ENCODE assay signal across 8 mouse cellular contexts in genomic region chr1:86598516-86598915, GRCm38 (mm10). TPM values are rescaled to one million over a fixed set of nuclear protein-coding genes. Genes with fewer than 3 reads are reported as not detected.
DNase-seq lines count a peak whose midpoint lies in the region; ATAC-seq lines count a peak whose summit lies in the region.

No protein-coding gene starts in this region.

- H3K27ac ChIP-seq in hindbrain, embryonic 10.5 days: no peak overlapping the region
- H3K27ac ChIP-seq in hindbrain, embryonic 16.5 days (ENCODE audit: low read depth, low read length): no peak overlapping the region
- H3K27ac ChIP-seq in neural tube, embryonic 15.5 days (replicated peaks): no peak overlapping the region
- no peak overlapping the region for H3K27ac ChIP-seq in heart, embryonic 11.5 days (ENCODE audit: low read depth, low read length)

- H3K4me1 ChIP-seq in hindbrain, embryonic 10.5 days (replicated peaks): no peaks in the 10 kb centered on the region
- H3K4me1 ChIP-seq in hindbrain, embryonic 16.5 days (ENCODE audit: control insufficient read depth, insufficient read depth, low read depth, low read length): no peaks in the 10 kb centered on the region
- no peaks in the 10 kb centered on the region for H3K4me1 ChIP-seq in neural tube, embryonic 15.5 days
- H3K4me1 ChIP-seq in heart, embryonic 11.5 days (ENCODE audit: control insufficient read depth, insufficient read depth, low read length): no peaks in the 10 kb centered on the region

- 72% methylated on average over 3 of the region's 3 CpGs for WGBS in hindbrain, embryonic 10.5 days
- WGBS in hindbrain, embryonic 16.5 days: 77% methylated on average over 3 of the region's 3 CpGs
- 82% methylated on average over 3 of the region's 3 CpGs for WGBS in neural tube, embryonic 15.5 days
- 80% methylated on average over 3 of the region's 3 CpGs for WGBS in heart, embryonic 11.5 days (ENCODE audit: insufficient replicate concordance)

- no peak for ATAC-seq in hindbrain, embryonic 16.5 days
- no peak for ATAC-seq in neural tube, embryonic 15.5 days (ENCODE audit: low FRiP score)
- ATAC-seq in heart, embryonic 11.5 days (replicated peaks; ENCODE audit: insufficient number of reproducible peaks, low FRiP score, low TSS enrichment): no peak

- no peak overlapping the region for H3K9ac ChIP-seq in hindbrain, embryonic 16.5 days (ENCODE audit: low read depth, low read length)
- no peak overlapping the region for H3K9ac ChIP-seq in neural tube, embryonic 15.5 days (replicated peaks)
- no peak overlapping the region for H3K9ac ChIP-seq in heart, embryonic 11.5 days (ENCODE audit: low read depth, low read length)

- H3K9me3 ChIP-seq in hindbrain, embryonic 10.5 days: no peaks in the 10 kb centered on the region
- no peaks in the 10 kb centered on the region for H3K9me3 ChIP-seq in hindbrain, embryonic 16.5 days (ENCODE audit: control insufficient read depth, low read length)
- no peaks in the 10 kb centered on the region for H3K9me3 ChIP-seq in neural tube, embryonic 15.5 days (replicated peaks)
- H3K9me3 ChIP-seq in heart, embryonic 11.5 days (replicated peaks; ENCODE audit: control insufficient read depth, low read length): no peaks in the 10 kb centered on the region

- no peaks in the 10 kb centered on the region for H3K27me3 ChIP-seq in hindbrain, embryonic 10.5 days (ENCODE audit: insufficient read depth, poor library complexity, severe bottlenecking)
- H3K27me3 ChIP-seq in hindbrain, embryonic 16.5 days (replicated peaks; ENCODE audit: control insufficient read depth, insufficient read depth, low read length): no peaks in the 10 kb centered on the region
- no peaks in the 10 kb centered on the region for H3K27me3 ChIP-seq in neural tube, embryonic 15.5 days (replicated peaks)
- no peaks in the 10 kb centered on the region for H3K27me3 ChIP-seq in heart, embryonic 11.5 days (ENCODE audit: control insufficient read depth, insufficient read depth, low read length)

- DNase-seq in hindbrain, embryonic 10.5 days (ENCODE audit: low spot score): peak; percentile 13
- DNase-seq in neural tube, embryonic 10.5 days (ENCODE audit: extremely low spot score, low spot score): peak; percentile 26
- peak; percentile 18 for DNase-seq in embryo, embryonic 9.5 days (ENCODE audit: extremely low spot score)
- peak; percentile 70 for DNase-seq in retina, postnatal 1 day
- no peak for DNase-seq in spleen, postnatal 14 days (ENCODE audit: low spot score in 2 of 2)

- peaks cover 95% of the 10 kb centered on the region for H3K36me3 ChIP-seq in hindbrain, embryonic 10.5 days
- peaks cover 25% of the 10 kb centered on the region for H3K36me3 ChIP-seq in hindbrain, embryonic 16.5 days (ENCODE audit: control insufficient read depth, insufficient read depth, low read length)
- H3K36me3 ChIP-seq in neural tube, embryonic 15.5 days: peaks cover 69% of the 10 kb centered on the region
- H3K36me3 ChIP-seq in heart, embryonic 11.5 days (ENCODE audit: control insufficient read depth, insufficient read depth, low read length): peaks cover 20% of the 10 kb centered on the region

- no peak overlapping the region for H3K4me2 ChIP-seq in hindbrain, embryonic 16.5 days (ENCODE audit: low read length)
- H3K4me2 ChIP-seq in neural tube, embryonic 15.5 days: no peak overlapping the region
- no peak overlapping the region for H3K4me2 ChIP-seq in heart, embryonic 11.5 days

- H3K4me3 ChIP-seq in hindbrain, embryonic 10.5 days: no peak overlapping the region
- H3K4me3 ChIP-seq in hindbrain, embryonic 16.5 days (ENCODE audit: low read length): no peak overlapping the region
- no peak overlapping the region for H3K4me3 ChIP-seq in neural tube, embryonic 15.5 days (replicated peaks)
- H3K4me3 ChIP-seq in heart, embryonic 11.5 days (ENCODE audit: low read depth, low read length): no peak overlapping the region

RNA-seq across cellular contexts. Expression of gene Cops7b, which starts 15.8 kb away (rescaled TPM):
- polyA plus RNA-seq in hindbrain, embryonic 10.5 days (2016; fragmentation: Nextera tagmentation; extraction: Ambion mirVana): 76.2 and 82.4 TPM in 2 replicates
- polyA plus RNA-seq in hindbrain, embryonic 16.5 days (2015; fragmentation: Nextera tagmentation; extraction: Ambion mirVana): 57.1 and 62.5 TPM in 2 replicates
- 53.7 and 59.4 TPM in 2 replicates for polyA plus RNA-seq in neural tube, embryonic 15.5 days (2015; fragmentation: Nextera tagmentation; extraction: Ambion mirVana)
- 27.2 and 30.0 TPM in 2 replicates for polyA plus RNA-seq in heart, embryonic 11.5 days (2014; fragmentation: Nextera tagmentation; extraction: Ambion mirVana)

RNA-seq across cellular contexts. Expression of gene Pde6d, which starts 16.1 kb away (rescaled TPM):
- 75.1 and 87.1 TPM in 2 replicates for polyA plus RNA-seq in hindbrain, embryonic 10.5 days (2016; fragmentation: Nextera tagmentation; extraction: Ambion mirVana)
- polyA plus RNA-seq in hindbrain, embryonic 16.5 days (2015; fragmentation: Nextera tagmentation; extraction: Ambion mirVana): 103 and 113 TPM in 2 replicates
- polyA plus RNA-seq in neural tube, embryonic 15.5 days (2015; fragmentation: Nextera tagmentation; extraction: Ambion mirVana): 103 and 128 TPM in 2 replicates
- 71.4 and 71.6 TPM in 2 replicates for polyA plus RNA-seq in heart, embryonic 11.5 days (2014; fragmentation: Nextera tagmentation; extraction: Ambion mirVana)

Comparison
In these comparisons a context has a peak if more than half of its experiments do, and no peak if none do; other contexts are left out.
1. DNase-seq: peak in hindbrain, embryonic 10.5 days (single experiment), neural tube, embryonic 10.5 days (single experiment), embryo, embryonic 9.5 days (single experiment) and retina, postnatal 1 day (single experiment); none in spleen, postnatal 14 days (0 of 2).